Mouse (Mus musculus) megakaryocyte, embryonic 14.5 days (primary cell): ENCODE data around the gene Chn1.

Experiments
- FLI1 ChIP-seq: IDR thresholded peaks from 2 replicates; pipeline ENCODE4 v1.6.1; 2012; ENCODE audit warnings: low read length, inconsistent platforms, mixed read lengths
- GATA1 ChIP-seq: IDR thresholded peaks from 3 replicates; pipeline ENCODE4 v1.6.1; 2012; ENCODE audit warnings: mixed read lengths, low read length, inconsistent platforms, borderline replicate concordance

DNA sequence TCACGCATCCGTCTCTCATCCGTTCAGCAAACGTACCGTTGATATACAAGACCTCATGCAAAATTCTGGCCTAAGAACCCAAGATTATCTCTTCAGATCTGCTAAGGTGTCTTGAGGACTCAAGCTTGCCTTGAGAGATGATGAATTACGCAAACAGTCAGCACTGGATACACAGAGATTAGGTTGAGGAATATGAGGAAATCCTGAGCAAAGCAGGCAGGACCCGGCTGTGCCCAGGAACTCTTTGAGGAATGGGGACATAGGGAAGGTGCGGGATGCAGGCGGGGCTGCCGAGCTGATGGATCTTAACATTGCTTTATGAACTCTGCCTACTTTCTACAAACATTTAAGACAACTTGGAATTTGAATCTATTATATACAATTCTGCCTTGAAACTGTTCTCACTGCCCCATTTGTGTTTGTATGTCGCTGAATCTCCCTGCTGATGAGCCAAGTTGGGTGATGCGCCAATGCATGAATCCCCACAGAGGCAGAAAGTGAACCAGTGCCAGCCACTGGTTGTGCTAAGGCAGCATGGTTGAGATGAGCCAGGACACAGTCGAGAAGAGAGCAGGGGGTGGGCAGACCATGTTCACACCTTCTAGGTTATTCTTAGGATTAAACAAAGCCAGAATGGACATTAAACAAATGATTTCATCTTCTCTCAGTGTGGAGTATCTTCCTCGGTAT, 5.3 kb upstream of the Chn1 start:
- TF ChIP-seq GATA1: no peak
- TF ChIP-seq FLI1: no peak
